In the genomic region with DNA sequence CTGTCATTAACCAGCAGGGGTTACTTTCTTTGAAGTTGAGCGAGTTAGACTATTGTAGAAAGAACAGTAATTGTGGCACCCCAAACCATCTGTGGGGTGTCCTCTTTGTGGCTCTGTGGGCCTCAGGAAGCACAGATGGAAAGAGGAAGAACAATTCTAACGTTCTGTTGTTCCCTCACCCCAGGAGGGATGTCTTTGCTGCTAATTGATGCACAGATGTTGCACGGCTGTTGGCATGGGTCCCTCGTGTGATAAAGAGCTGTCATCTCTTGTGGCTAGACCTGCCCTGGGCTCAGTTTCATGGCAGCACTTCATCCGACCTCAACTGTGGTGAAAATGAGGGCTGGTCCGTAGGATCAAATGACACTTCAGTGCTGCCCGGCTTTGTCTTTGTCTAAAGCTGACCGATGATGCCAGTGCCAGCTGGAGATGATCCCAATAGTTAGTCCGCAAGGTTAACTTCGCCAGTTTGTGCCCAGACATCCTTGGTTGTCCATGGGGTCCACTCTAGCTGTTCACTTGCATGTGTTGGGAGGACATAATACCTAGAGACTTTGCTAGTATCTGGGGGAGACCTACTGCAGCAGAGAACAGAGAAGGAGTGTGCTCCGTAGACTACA, we compare ENCODE assay signal across 8 mouse cellular contexts.
A peak's percentile ranks its signal among the peaks of the same experiment; 100 is the strongest.
DNase-seq lines count a peak whose midpoint lies in the region; ATAC-seq and TF ChIP-seq lines count a peak whose summit lies in the region.
"Had no signal": no experiment of that assay in that cellular context is flagged by ENCODE, and none has a peak within 500 bp of the region (broad histone marks: within the 10 kb centered on the region; RNA-seq: fewer than 3 reads in every experiment).

No protein-coding gene starts in this region.

- H3K9ac ChIP-seq in hindbrain, embryonic 13.5 days, result no peak overlapping the region
- H3K9ac ChIP-seq in hindbrain, embryonic 12.5 days, result no peak overlapping the region
- H3K9ac ChIP-seq in MEL (ENCODE audit: control insufficient read depth, low read depth, low read length, poor library complexity, severe bottlenecking), result no peak overlapping the region
- no peak overlapping the region for H3K9ac ChIP-seq in intestine, embryonic 16.5 days (ENCODE audit: low read depth, low read length)

- DNase-seq in B cell, adult 2 months, result peak; percentile 14 to 23
- peak; percentile 59 for DNase-seq in MEL (ENCODE audit: low read depth, low spot score)
- peak; percentile 65 for DNase-seq in induced T-regulatory cell, adult 2 months (ENCODE audit: low read depth)
- no peak for DNase-seq in left cerebral cortex, adult 9 months (ENCODE audit: low spot score in 2 of 2)

- H3K27me3 ChIP-seq in hindbrain, embryonic 13.5 days, result no peaks in the 10 kb centered on the region
- H3K27me3 ChIP-seq in hindbrain, embryonic 12.5 days, result no peaks in the 10 kb centered on the region
- peaks cover 0 to 4% of the 10 kb centered on the region in 2 experiments; a peak in 2 of 4 replicates for H3K27me3 ChIP-seq in MEL (ENCODE audit: control insufficient read depth in 1 of 2, insufficient read depth in 2 of 2, low read length in 2 of 2)
- no peaks in the 10 kb centered on the region for H3K27me3 ChIP-seq in intestine, embryonic 16.5 days (replicated peaks; ENCODE audit: control insufficient read depth, insufficient read depth, low read length)

- no peak for TF ChIP-seq CTCF in MEL (IDR thresholded peaks at IDR 0.05 in 2 of 3, conservative IDR thresholded peaks at IDR 0.05 in 1 of 3; ENCODE audit: control insufficient read depth in 1 of 3, insufficient read depth in 1 of 3, low read depth in 2 of 3, low read length in 3 of 3, poor library complexity in 1 of 3, severe bottlenecking in 1 of 3)

- H3K27ac ChIP-seq in hindbrain, embryonic 13.5 days, result no peak overlapping the region
- H3K27ac ChIP-seq in hindbrain, embryonic 12.5 days, result no peak overlapping the region
- H3K27ac ChIP-seq in MEL (ENCODE audit: control insufficient read depth, low read depth, low read length), result no peak overlapping the region
- H3K27ac ChIP-seq in intestine, embryonic 16.5 days (ENCODE audit: low read length), result no peak overlapping the region
- H3K27ac ChIP-seq: macrophage had no signal

- H3K4me3 ChIP-seq in hindbrain, embryonic 13.5 days, result no peak overlapping the region
- no peak overlapping the region for H3K4me3 ChIP-seq in hindbrain, embryonic 12.5 days
- H3K4me3 ChIP-seq in MEL (ENCODE audit: control insufficient read depth in 1 of 2, insufficient read depth in 1 of 2, low read depth in 2 of 2, low read length in 2 of 2), result no peak overlapping the region
- H3K4me3 ChIP-seq in intestine, embryonic 16.5 days (ENCODE audit: low read length), result no peak overlapping the region

- TF ChIP-seq EP300 in MEL (IDR thresholded peaks at IDR 0.05; ENCODE audit: low read depth in 1 of 2, low read length in 2 of 2), result peak in 1 of 2 experiments; percentile 23; a peak in 1 of 4 replicates

- peaks cover 20% of the 10 kb centered on the region; the same call in 1 of the 2 replicates for H3K4me1 ChIP-seq in hindbrain, embryonic 13.5 days (replicated peaks)
- H3K4me1 ChIP-seq in hindbrain, embryonic 12.5 days, result peaks cover 13% of the 10 kb centered on the region
- peaks cover 0 to 6% of the 10 kb centered on the region in 2 experiments; a peak in 2 of 4 replicates for H3K4me1 ChIP-seq in MEL (ENCODE audit: control insufficient read depth in 1 of 2, insufficient read depth in 2 of 2, low read length in 2 of 2)
- H3K4me1 ChIP-seq in intestine, embryonic 16.5 days (ENCODE audit: control insufficient read depth, insufficient read depth, low read length), result no peaks in the 10 kb centered on the region

- 0 out of 2 replicates have a peak, but pooled peaks have one; percentile 12 for ATAC-seq in hindbrain, embryonic 13.5 days (ENCODE audit: low FRiP score)
- ATAC-seq in hindbrain, embryonic 12.5 days (ENCODE audit: low FRiP score), result no peak
- ATAC-seq in intestine, embryonic 16.5 days, result no peak

- TF ChIP-seq POLR2A in MEL (IDR thresholded peaks at IDR 0.05; ENCODE audit: control insufficient read depth in 1 of 2, insufficient read depth in 1 of 2, low read depth in 1 of 2, low read length in 2 of 2, poor library complexity in 1 of 2), result no peak

- no peak overlapping the region for H3K4me2 ChIP-seq in hindbrain, embryonic 13.5 days
- no peak overlapping the region for H3K4me2 ChIP-seq in hindbrain, embryonic 12.5 days (replicated peaks)
- H3K4me2 ChIP-seq in intestine, embryonic 16.5 days (ENCODE audit: low read depth, low read length), result no peak overlapping the region

- 43% methylated on average over 11 of the region's 11 CpGs for WGBS in hindbrain, embryonic 13.5 days
- WGBS in hindbrain, embryonic 12.5 days, result 40% methylated on average over 11 of the region's 11 CpGs
- 46% methylated on average over 11 of the region's 11 CpGs for WGBS in intestine, embryonic 16.5 days

- no peaks in the 10 kb centered on the region for H3K36me3 ChIP-seq in hindbrain, embryonic 13.5 days
- H3K36me3 ChIP-seq in hindbrain, embryonic 12.5 days, result no peaks in the 10 kb centered on the region
- H3K36me3 ChIP-seq in MEL (ENCODE audit: control insufficient read depth in 1 of 2, insufficient read depth in 2 of 2, low read length in 2 of 2), result 0 out of 4 replicates have a peak, but pooled peaks cover 0 to 2% of the 10 kb centered on the region in 2 experiments
- no peaks in the 10 kb centered on the region for H3K36me3 ChIP-seq in intestine, embryonic 16.5 days (ENCODE audit: control insufficient read depth, insufficient read depth, low read length)

- H3K9me3 ChIP-seq in hindbrain, embryonic 13.5 days, result no peaks in the 10 kb centered on the region
- no peaks in the 10 kb centered on the region for H3K9me3 ChIP-seq in hindbrain, embryonic 12.5 days (replicated peaks)
- no peaks in the 10 kb centered on the region for H3K9me3 ChIP-seq in MEL (replicated peaks; ENCODE audit: insufficient read depth, low read length)
- H3K9me3 ChIP-seq in intestine, embryonic 16.5 days (ENCODE audit: control insufficient read depth, low read length), result no peaks in the 10 kb centered on the region

- TF ChIP-seq RAD21 in MEL (IDR thresholded peaks at IDR 0.05; ENCODE audit: low read depth, low read length), result no peak

- H3K79me2 ChIP-seq in MEL (ENCODE audit: control insufficient read depth, insufficient read depth, low read length, poor library complexity), result no peaks in the 10 kb centered on the region

TF ChIP-seq in MEL, 35 proteins besides CTCF, POLR2A, EP300 and RAD21:
- peak; percentile 19; the same call in 1 of the 2 replicates for TF ChIP-seq ETS1 (IDR thresholded peaks at IDR 0.05; ENCODE audit: low read depth, low read length)
- no peak for TF ChIP-seq MXI1 (IDR thresholded peaks at IDR 0.05; ENCODE audit: low read depth, low read length)

Comparison
In these comparisons a context has a peak if more than half of its experiments do, and no peak if none do; other contexts are left out.
1. DNase-seq: peak in B cell, adult 2 months (2 of 2), MEL (single experiment) and induced T-regulatory cell, adult 2 months (single experiment); none in left cerebral cortex, adult 9 months (0 of 2).